Mouse (Mus musculus) spleen, postnatal 36 days (tissue): ENCODE measurements at regions not wholly inside any gene's neighbourhood (a gene's known extent, or its start where the extent isn't known, plus 50 kb on each side); places are given as distances from the start of the nearest gene placed in this dataset.

Experiments
- DNase-seq, 2 experiments: peaks; one replicate each; pipeline ENCODE4 v3.0.0; 2022; ENCODE audit warnings: low spot score in 2 of 2, mixed read lengths in 1 of 2

DNA sequence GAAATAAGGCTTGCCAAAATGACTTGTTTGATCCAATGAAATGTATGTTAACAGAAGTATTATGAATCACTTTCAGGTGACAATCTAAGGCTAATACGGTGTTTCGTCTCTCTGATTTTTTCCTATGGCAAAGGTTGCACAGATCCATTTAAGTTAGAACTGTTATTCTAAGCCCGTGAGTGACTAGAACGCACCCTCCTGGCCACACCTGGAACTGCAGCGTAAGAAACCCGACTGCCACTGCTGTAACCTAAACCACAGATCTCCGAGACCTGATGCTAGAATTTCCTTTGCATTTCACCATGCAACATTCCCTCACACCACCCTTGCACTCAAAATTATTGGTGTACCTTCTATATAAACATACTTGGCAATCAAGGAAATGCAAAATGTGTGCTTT lies 2160.6 kb upstream of the Gm7489 start:
- DNase-seq: no peak

DNA sequence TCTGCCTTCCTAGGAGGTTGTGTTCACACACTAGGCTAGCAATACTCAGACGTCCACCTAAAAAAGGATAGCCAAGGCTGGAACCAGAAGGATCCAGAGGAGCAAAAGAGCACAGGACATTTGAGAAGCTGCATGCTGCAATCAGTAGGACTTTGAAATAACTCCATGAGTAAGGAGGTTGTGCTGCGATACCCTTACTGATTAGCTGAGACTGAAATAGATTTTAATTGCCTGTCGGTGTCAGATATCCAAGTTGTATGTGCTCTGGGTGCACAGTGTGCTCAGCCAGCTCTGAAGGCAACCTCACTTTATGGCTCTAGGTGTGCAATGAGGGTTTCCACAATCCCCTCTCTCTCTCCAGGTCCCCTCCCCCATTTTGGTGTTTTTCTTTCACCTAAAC lies 2159.2 kb upstream of the Gm7489 start:
- DNase-seq: no peak

DNA sequence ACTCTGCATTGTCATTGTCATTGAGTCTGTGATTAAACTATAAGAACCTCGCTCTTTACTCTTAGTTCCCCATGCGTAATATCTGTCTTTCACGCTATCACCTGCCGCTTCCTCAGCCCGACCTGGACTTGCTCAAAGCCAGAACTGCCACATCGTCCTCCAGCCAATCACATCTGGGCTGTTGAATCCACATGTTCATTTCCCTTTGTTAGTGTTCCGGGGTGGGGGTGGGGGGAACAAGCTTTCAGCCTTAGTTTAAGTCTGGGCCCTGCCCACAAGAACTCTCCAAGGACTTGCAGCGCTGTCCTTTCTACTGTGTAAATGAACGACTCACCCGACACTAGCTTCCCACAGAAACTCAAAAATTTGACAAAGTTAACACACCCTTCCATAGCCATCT lies 2154.6 kb upstream of the Gm7489 start:
- no peak for DNase-seq

DNA sequence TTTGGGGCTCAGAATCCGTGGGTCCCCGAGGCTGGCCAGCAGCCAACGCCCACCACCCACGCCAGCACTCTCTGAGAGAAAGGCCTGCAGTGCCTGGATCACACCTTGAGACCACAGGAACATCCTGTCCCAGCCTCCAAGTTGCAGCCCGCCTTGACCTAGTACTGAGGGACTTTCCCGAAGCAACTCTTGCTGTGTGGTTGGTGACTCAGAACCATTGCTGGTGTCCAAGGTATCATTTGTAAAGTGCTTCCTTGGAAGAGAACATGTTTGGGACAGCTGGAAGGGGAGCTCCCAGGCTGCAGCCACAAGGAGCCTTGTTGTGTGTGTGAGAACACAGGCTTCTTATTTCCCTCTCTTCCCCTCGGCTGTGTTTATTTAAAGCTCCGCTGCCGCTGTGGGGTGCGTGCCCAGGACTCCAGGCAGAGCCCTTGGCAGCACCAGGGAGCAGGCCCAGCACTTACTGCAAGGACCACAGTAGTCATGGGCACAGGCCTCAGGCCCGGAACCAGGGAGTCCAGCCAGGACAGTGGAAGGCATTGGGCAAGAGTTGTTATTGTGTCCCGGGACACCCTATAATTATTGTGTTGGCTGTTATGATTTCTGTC lies 2153.8 kb upstream of the Gm7489 start:
- no peak for DNase-seq

DNA sequence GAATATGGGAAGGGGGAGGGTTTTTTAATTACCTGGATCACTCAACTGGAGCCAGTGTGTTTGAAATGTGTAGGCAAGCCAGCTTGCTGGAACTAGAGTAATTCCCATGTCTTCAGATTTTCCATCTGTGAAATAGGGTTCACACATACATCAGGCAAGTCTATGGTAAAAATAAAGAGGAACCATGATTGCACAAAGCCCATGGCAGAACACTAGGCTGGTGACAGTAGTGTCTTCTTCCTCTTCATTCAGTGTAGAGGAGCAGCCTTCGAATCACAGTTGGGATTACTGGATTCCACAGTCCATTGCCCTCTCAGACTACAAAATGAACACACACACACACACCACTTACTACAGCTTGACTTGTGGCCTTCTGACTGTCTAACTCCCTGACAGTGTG lies 2150.5 kb upstream of the Gm7489 start:
- DNase-seq: no peak
